Mouse (Mus musculus) sigmoid colon, adult 10 weeks (tissue): Measurements from ENCODE around the gene Gcnt7. TPM values are rescaled to one million over a fixed set of nuclear protein-coding genes. Genes with fewer than 3 reads are reported as not detected.

ENCODE experiments used
- polyA plus RNA-seq: library from polyadenylated mRNA; stranded (reverse); fragments of 350-450 nt; fragmentation: Illumina TruSeq; extraction: RNeasy Lipid Tissue Mini Kit (QIAGEN cat#74804); gene quantifications from one replicate; pipeline ENCODE4 v1.2.3, GENCODE M21; 2014; ENCODE audit warnings: low read depth, low replicate concordance

Gene Gcnt7
- polyA plus RNA-seq: not detected

DNA sequence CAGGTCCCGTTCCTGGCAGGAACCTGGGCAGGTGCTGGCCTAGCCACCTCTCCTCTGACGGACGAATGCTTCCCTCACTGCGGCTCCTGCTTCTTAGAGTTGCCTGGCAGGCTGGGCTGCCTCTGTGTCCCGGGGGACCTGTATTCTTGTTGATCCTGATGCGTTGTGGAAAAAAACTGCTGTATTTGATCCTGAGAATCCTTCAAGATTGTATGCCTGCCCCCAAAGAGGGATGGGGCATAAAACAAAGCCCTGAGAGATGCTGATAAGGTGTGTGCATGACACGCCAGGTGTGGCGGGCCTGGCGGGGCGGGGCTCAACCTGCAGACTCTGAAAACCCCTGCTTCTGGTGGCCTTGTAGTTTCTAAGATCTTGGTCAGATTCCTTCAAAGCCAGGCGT is at the start of gene Gcnt7:
Gene Gcnt7 (minus strand): TSS at position 101 of the 400 bp plus-strand sequence.

GRCm38 (mm10) chr2:172472318-172472717 is 13.9 kb upstream of the Gcnt7 start, which contains the start of gene Fam209:
Gene Fam209, plus strand, starts transcription at chr2:172472520.

DNA sequence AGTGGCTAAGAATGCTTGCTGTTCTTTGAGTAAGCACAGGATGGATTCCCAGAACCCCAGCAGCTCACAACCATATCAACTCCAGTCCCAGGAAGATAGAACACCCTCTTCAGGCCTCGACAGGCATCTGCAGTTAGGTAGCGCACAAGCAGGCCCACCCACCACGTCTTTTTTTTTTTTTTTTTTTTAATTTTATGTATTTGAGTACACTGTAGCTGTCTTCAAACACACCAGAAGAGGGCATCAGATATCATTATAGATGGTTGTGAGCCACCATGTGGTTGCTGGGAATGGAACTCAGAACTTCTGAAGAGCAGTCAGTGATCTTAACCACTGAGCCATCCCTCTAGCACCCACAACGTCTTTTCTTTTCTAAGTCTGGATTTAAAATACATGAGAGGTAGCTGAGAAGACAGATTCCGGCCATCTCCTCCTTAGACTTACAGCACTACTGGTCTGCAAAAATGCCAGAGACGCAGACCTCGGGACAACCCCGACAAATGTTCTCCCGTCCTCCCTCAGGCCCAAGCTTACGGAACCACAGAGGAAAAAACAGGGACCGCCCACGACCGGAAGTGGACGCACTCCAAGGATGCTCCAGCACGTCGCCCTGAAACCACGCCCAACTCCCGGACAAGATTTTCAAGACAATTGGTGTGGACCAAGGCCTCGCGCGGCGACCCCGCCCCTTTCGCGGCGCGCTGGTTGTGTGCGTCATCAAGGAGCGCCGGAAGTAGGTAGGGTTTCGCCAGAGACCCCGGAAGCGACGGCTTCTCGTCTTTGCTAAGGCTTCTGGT is 18.4 kb downstream of the Gcnt7 start, which contains the start of gene Rtf2:
Gene Rtf2 (plus strand): TSS at position 714 of the 797 bp plus-strand sequence.

Other genes starting within 250 kb of the Gcnt7 start
- gene Mc3r, start 210.1 kb downstream of the Gcnt7 start, polyA plus RNA-seq: not detected
- 29.0 TPM for gene Fam210b, start 113.0 kb downstream of the Gcnt7 start, polyA plus RNA-seq
- 4.5 TPM for gene Aurka, start 88.1 kb downstream of the Gcnt7 start, polyA plus RNA-seq
- gene Cstf1, start 87.9 kb downstream of the Gcnt7 start, polyA plus RNA-seq: 4.5 TPM
- gene Cass4, start 64.8 kb downstream of the Gcnt7 start, polyA plus RNA-seq: 0.54 TPM
- gene Rtf2, start 18.0 kb downstream of the Gcnt7 start, polyA plus RNA-seq: 2.9 TPM
- gene Fam209, start 13.9 kb upstream of the Gcnt7 start, polyA plus RNA-seq: 0.76 TPM
- gene Tfap2c, start 91.0 kb upstream of the Gcnt7 start, polyA plus RNA-seq: not detected